Mouse (Mus musculus) midbrain, embryonic 12.5 days (tissue): Measurements from ENCODE around the gene Riiad1. TPM values are rescaled to one million over a fixed set of nuclear protein-coding genes. Genes with fewer than 3 reads are reported as not detected.

Source experiments
- ATAC-seq: fragments of 200-750 bp; cut with Nextera tagmentation; 2 replicates; pipeline ENCODE4 v1.8.0; 2017; ENCODE audit warnings: low read depth, moderate TSS enrichment, moderate library complexity; ENCODE audit not compliant: low FRiP score
- H3K27ac ChIP-seq: fragments of 300-500 bp; sonication (generic); replicated peaks from 2 replicates; pipeline ENCODE4 v1.5.1; 2016; ENCODE audit warnings: mild to moderate bottlenecking
- H3K27me3 ChIP-seq: fragments of 300-500 bp; sonication (generic); 2 replicates; pipeline ENCODE4 v1.6.1; 2016; ENCODE audit warnings: mild to moderate bottlenecking
- H3K36me3 ChIP-seq: fragments of 300-500 bp; sonication (generic); 2 replicates; pipeline ENCODE4 v1.6.1; 2016
- H3K4me1 ChIP-seq: fragments of 300-500 bp; sonication (generic); 2 replicates; pipeline ENCODE4 v1.6.1; 2016
- H3K4me2 ChIP-seq: fragments of 300-500 bp; sonication (generic); replicated peaks from 2 replicates; pipeline ENCODE4 v1.6.1; 2016; ENCODE audit warnings: mild to moderate bottlenecking, moderate library complexity
- H3K4me3 ChIP-seq: fragments of 300-500 bp; sonication (generic); 2 replicates; pipeline ENCODE4 v1.5.1; 2016; ENCODE audit warnings: mild to moderate bottlenecking
- H3K9ac ChIP-seq: fragments of 300-500 bp; sonication (generic); replicated peaks from 2 replicates; pipeline ENCODE4 v1.6.1; 2016; ENCODE audit warnings: mild to moderate bottlenecking, moderate library complexity
- H3K9me3 ChIP-seq: fragments of 300-500 bp; sonication (generic); 2 replicates; pipeline ENCODE4 v1.6.1; 2016; ENCODE audit warnings: mild to moderate bottlenecking
- WGBS: fragments of 180-500 bp; shearing (Covaris S2); methylation state at CpG from one replicate; pipeline ENCODE4 v1.1.7; 2016; 5-methylcytosine and 5-hydroxymethylcytosine counted together
- polyA plus RNA-seq: library from polyadenylated mRNA; unstranded; fragments of >200 nt; fragmentation: Nextera tagmentation; extraction: Ambion mirVana; gene quantifications from 2 replicates; pipeline ENCODE4 v1.2.1, GENCODE M21; 2016

Riiad1 gene
- polyA plus RNA-seq, 1 experiment from 2014 or later = 15.8 TPM

DNA sequence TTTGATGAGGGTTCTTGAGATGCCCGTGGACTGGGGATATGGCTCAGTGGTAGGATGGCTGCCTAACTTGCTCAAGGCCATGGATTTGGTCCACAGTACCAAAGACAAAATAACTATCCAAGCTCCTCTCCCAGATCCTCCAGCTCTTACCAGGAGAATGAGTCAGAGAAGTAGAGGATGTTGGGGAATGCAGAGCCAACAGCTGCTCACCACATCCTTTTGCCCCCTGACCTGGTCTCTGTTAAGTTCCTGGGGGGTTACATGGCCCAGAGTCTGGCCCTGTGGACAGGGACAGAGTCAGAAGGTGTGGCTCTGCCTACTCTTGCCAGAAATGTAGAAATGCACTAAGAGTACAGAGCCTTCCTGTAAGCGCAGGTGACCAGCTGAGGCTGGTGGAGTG is 20.3 kb downstream of the Riiad1 start:
- Histone ChIP-seq H3K4me1 (peaks cover 16% of the 10 kb centered on the region), H3K36me3 (no peaks in the 10 kb centered on the region), H3K4me2 (no peak overlapping the region), H3K4me3 (no peak overlapping the region), H3K27me3 (peaks cover 9% of the 10 kb centered on the region), H3K27ac (no peak overlapping the region), H3K9me3 (peaks cover 3% of the 10 kb centered on the region; the same call in 1 of the 2 replicates), H3K9ac (no peak overlapping the region)
- no peak for ATAC-seq
- 94% methylated on average over 2 of the region's 2 CpGs for WGBS

GRCm38 (mm10) chr3:94457055-94457454 is 23.1 kb downstream of the Riiad1 start:
- WGBS = 73% methylated on average over 3 of the region's 3 CpGs
- H3K27ac ChIP-seq = no peak overlapping the region
- no peak for ATAC-seq
- H3K4me3 ChIP-seq = no peak overlapping the region
- no peaks in the 10 kb centered on the region; the same call in 1 of the 2 replicates for H3K4me1 ChIP-seq
- no peak overlapping the region for H3K9ac ChIP-seq
- H3K9me3 ChIP-seq = peaks cover 3% of the 10 kb centered on the region; the same call in 1 of the 2 replicates
- H3K36me3 ChIP-seq = no peaks in the 10 kb centered on the region
- H3K4me2 ChIP-seq = peak overlapping the region; percentile 46
- peaks cover 9% of the 10 kb centered on the region for H3K27me3 ChIP-seq

- H3K9me3 ChIP-seq = peaks cover 3% of the 10 kb centered on the region; the same call in 1 of the 2 replicates
- no peaks in the 10 kb centered on the region for H3K36me3 ChIP-seq
- no peak overlapping the region for H3K9ac ChIP-seq
- no peaks in the 10 kb centered on the region; the same call in 1 of the 2 replicates for H3K4me1 ChIP-seq
- 2% methylated on average over 12 of the region's 12 CpGs for WGBS
- ATAC-seq = peak; percentile 90
- H3K27me3 ChIP-seq = peaks cover 9% of the 10 kb centered on the region
- peak overlapping the region; percentile 32 for H3K4me3 ChIP-seq
- peak overlapping the region; percentile 46 for H3K4me2 ChIP-seq
- H3K27ac ChIP-seq = no peak overlapping the region
These were observed 23.6 kb downstream of the Riiad1 start for GRCm38 (mm10) chr3:94456529-94457000.

GRCm38 (mm10) chr3:94449377-94449776 is 30.8 kb downstream of the Riiad1 start:
- Histone ChIP-seq H3K36me3 (peaks cover 50% of the 10 kb centered on the region), H3K4me3 (no peak overlapping the region), H3K27me3 (no peaks in the 10 kb centered on the region), H3K4me1 (peaks cover 6% of the 10 kb centered on the region), H3K9me3 (no peaks in the 10 kb centered on the region), H3K9ac (no peak overlapping the region), H3K27ac (no peak overlapping the region), H3K4me2 (no peak overlapping the region)
- no peak for ATAC-seq
- 97% methylated on average over 2 of the region's 2 CpGs for WGBS

GRCm38 (mm10) chr3:94443597-94443964 is 36.6 kb downstream of the Riiad1 start, which contains the start of gene Oaz3:
Oaz3 (minus strand) TSS chr3:94443915.
- H3K36me3 ChIP-seq = peaks cover 39% of the 10 kb centered on the region
- no peak for ATAC-seq
- H3K27me3 ChIP-seq = no peaks in the 10 kb centered on the region
- peak within 1 kb of the TSS; percentile 94 for H3K9ac ChIP-seq
- H3K4me1 ChIP-seq = peaks cover 14% of the 10 kb centered on the region
- peak within 1 kb of the TSS; percentile 96 for H3K4me3 ChIP-seq
- H3K4me2 ChIP-seq = peak within 1 kb of the TSS; percentile 85
- no peaks in the 10 kb centered on the region for H3K9me3 ChIP-seq
- H3K27ac ChIP-seq = peak within 1 kb of the TSS; percentile 65
- 1% methylated on average over 24 of the region's 24 CpGs for WGBS

DNA sequence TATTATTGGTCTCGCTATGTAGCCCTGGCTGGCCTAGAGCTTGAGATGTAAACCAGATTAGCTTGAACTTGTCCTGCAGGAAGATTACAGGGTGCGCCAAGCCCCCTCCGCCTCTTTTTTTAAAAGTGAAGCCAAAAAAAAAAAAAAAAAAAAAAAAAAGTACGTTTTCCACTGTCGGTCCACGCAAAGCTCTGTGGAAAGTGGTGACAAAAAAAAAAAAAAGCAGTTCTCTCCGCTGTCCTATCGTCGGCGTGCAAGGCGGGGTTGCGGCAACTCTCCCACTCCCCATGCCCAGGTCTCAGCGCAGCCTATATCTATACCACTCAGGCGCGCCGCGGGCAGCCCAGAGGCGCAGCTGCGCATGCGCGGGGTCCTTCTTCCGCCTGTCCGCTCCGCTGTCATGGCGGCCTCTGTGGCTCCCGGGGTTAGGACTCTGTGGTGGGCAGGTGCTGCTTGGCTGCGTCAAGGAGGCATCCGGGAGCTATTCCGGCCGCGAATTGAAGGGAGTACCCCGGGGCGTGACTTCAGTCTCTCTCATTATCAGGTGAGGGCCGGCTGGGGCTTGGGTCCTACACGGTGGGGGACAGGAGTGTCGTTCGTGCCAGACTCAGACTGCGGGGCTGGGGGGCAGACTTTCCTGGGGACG is 37.1 kb downstream of the Riiad1 start, which contains the start of gene Mrpl9:
Gene Mrpl9 (plus strand): TSS at position 368 of the 646 bp plus-strand sequence.
- Histone ChIP-seq H3K4me3 (peak within 1 kb of the TSS; percentile 96), H3K9me3 (no peaks in the 10 kb centered on the region), H3K4me2 (peak within 1 kb of the TSS; percentile 85), H3K9ac (peak within 1 kb of the TSS; percentile 94), H3K27me3 (no peaks in the 10 kb centered on the region), H3K36me3 (peaks cover 34% of the 10 kb centered on the region), H3K27ac (peak within 1 kb of the TSS; percentile 65), H3K4me1 (peaks cover 14% of the 10 kb centered on the region)
- under 1% methylated on average over 39 of the region's 39 CpGs for WGBS
- ATAC-seq = peak; percentile 98

DNA sequence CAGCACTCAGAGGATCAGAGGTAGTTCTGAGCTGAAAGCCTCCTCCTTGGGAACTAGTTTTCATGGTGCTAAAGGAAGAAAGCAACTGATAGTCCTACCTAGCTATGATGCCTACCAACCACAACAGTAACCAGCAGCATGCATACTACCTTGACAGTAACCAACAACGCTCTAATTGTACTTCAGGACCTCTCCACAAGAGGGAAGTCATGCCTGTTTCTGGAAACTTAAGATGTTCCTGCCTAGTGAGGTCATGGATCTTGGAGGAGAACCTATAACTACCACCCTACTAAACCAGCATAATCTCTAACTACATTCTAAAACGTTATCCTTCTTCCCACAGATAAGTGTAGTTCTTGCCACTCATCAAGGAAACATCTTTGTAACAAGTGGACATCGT is 39.0 kb downstream of the Riiad1 start:
- no peak overlapping the region for H3K27ac ChIP-seq
- no peak overlapping the region for H3K4me2 ChIP-seq
- H3K4me3 ChIP-seq = no peak overlapping the region
- ATAC-seq = no peak
- H3K36me3 ChIP-seq = peaks cover 15% of the 10 kb centered on the region
- no peaks in the 10 kb centered on the region for H3K9me3 ChIP-seq
- WGBS = 45% methylated on average over 3 of the region's 3 CpGs
- H3K4me1 ChIP-seq = peaks cover 14% of the 10 kb centered on the region
- no peaks in the 10 kb centered on the region for H3K27me3 ChIP-seq
- no peak overlapping the region for H3K9ac ChIP-seq

DNA sequence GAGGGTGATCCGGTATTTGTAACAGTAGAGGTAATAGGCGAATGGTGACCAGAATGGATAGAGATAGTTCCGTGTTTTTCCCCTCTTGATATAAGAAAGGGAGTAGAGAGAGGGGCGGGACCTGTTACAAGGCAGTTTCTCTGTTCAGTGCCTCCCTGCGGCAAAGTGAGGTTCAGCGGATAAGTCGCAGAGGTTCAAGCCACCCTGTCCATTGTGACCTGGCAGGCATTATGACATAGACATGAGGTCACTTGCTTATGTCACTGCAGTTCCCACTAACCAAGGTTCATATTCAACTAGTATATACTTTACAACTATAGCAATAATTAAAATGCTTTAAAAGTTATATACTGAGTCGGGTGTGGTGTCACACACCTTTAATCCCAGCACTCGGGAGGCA is 43.7 kb downstream of the Riiad1 start:
- 85% methylated on average over 9 of the region's 9 CpGs for WGBS
- no peak for ATAC-seq

GRCm38 (mm10) chr3:94434305-94434704 is 45.8 kb downstream of the Riiad1 start:
- H3K36me3 ChIP-seq = peaks cover 19% of the 10 kb centered on the region

More for the DNA sequence above, 43.7 kb downstream of the Riiad1 start:
- Histone ChIP-seq H3K27me3 (no peaks in the 10 kb centered on the region), H3K4me3 (no peak overlapping the region), H3K4me2 (no peak overlapping the region), H3K9me3 (no peaks in the 10 kb centered on the region), H3K27ac (no peak overlapping the region), H3K4me1 (no peaks in the 10 kb centered on the region), H3K9ac (no peak overlapping the region), H3K36me3 (0 out of 2 replicates have a peak, but pooled peaks cover 3% of the 10 kb centered on the region)

DNA sequence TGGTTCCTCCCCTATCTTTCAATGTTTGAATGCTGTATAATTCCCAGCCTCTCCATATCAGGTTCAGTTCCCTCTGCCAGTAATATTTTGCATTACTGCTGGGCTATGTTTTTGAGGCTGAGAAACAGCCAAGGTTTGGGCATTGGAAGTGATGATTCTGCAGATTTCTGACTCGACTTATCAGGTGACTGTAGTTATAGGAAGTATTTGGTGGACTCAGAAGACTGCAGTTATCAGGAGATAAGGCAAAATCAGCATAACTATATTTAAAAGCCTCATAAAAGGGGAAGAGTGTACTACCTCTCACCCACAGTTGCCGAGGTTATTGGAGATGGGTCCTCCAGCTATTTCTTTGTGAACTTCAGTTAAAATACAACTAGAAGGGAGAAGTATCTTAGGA is 49.2 kb downstream of the Riiad1 start:
- 82% methylated on average over 2 of the region's 2 CpGs for WGBS
- H3K4me3 ChIP-seq = no peak overlapping the region
- no peaks in the 10 kb centered on the region for H3K4me1 ChIP-seq
- ATAC-seq = no peak
- H3K4me2 ChIP-seq = no peak overlapping the region
- H3K9ac ChIP-seq = no peak overlapping the region
- H3K27ac ChIP-seq = no peak overlapping the region
- H3K36me3 ChIP-seq = peaks cover 40% of the 10 kb centered on the region
- H3K9me3 ChIP-seq = no peaks in the 10 kb centered on the region
- H3K27me3 ChIP-seq = no peaks in the 10 kb centered on the region

More at GRCm38 (mm10) chr3:94434305-94434704, 45.8 kb downstream of the Riiad1 start:
- Histone ChIP-seq H3K27ac (no peak overlapping the region), H3K4me1 (no peaks in the 10 kb centered on the region), H3K4me2 (no peak overlapping the region), H3K9ac (no peak overlapping the region), H3K4me3 (no peak overlapping the region), H3K9me3 (no peaks in the 10 kb centered on the region), H3K27me3 (no peaks in the 10 kb centered on the region)
- ATAC-seq = no peak
- WGBS = 90% methylated on average over 2 of the region's 2 CpGs
